Mouse (Mus musculus): Measurements from ENCODE around the gene Slc43a1. TPM values are rescaled to one million over a fixed set of nuclear protein-coding genes. Genes with fewer than 3 reads are reported as not detected.

The Slc43a1 gene
- total RNA-seq, 2 experiments from 2014 or later, result 0.18 to 0.69 TPM

DNA sequence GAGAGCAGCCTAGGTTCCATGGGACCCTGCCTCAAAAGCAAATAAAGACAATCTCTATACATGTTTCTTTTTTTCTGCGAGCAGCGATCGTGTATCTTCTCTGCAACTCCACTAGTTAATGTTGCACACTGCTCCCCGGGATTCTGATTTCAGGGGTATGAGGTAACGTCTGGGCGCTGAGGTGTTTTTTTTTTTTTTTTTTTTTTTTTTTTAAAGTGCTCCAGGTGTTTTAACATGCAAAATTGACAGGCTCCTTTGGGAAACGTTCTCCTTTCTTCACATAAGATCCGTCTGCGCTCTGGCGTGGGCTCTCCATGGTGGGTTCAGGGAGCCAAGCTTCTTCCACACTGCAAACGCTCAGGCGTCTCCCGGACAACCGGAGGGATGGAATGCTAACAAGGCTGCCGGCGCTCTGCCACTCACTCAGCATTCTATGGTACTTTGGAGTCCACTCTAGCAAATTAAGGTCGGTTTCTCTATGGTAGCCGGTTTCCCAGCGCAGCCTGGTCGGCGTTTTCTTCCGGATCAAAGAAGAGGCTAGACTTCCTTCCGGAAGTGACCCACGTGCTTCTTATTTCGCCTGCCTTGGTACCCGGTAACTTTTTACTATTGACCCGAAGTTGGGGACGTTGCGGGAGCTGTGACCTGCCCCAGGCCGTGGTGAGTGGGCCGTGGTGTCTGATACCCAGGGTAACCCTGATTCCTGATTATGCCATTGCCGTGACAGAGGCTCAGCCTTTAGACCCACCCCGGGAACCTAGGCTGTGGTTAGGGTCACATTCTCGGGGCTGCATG lies 12.0 kb upstream of the Slc43a1 start, which contains the start of gene Timm10:
Timm10 (plus strand) TSS at position 510 of the 795 bp plus-strand sequence.
- intact Hi-C loops (cut with DNase I), result loop anchor here (2.0 kb wide), 1 partner anchor 210 kb away; the partner anchor contains the start of genes P2rx3 and Ssrp1
- DNase-seq (ENCODE audit: low spot score in 2 of 2), result peak; percentile 90 to 98

DNA sequence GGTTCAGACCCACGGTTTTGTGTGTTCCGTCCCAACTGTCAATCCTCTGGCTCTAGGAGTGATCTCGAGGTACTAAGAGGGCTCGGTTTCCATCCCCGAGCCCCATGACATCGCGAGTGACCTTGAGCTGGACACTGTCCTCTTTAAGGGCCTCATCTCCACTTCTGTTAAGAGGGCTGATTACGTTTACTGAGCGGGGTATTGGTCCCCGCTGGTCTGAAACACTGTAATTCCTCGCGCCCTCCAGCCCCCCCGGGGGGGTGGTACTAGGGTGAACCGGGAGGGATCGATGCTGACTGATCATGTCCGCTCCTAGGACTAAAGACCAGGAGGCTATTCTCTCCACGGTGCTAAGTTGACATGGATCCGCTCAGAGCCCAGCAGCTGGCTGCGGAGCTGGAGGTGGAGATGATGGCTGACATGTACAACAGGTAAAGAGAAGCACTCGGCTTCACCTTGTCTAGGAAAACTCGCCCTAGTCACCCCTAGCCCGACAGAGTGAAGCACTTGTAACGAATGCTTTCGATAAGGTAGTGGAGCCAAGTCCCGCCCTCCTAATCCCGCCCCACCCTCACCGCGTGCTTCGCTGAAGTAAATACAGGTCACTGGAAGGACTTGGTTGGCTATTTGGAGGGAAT lies 11.2 kb upstream of the Slc43a1 start:
- intact Hi-C loops (cut with DNase I), result loop anchor here (2.0 kb wide), 1 partner anchor 209 kb away; the partner anchor contains the start of genes P2rx3 and Ssrp1
- no peak for DNase-seq (ENCODE audit: low spot score in 2 of 2)

DNA sequence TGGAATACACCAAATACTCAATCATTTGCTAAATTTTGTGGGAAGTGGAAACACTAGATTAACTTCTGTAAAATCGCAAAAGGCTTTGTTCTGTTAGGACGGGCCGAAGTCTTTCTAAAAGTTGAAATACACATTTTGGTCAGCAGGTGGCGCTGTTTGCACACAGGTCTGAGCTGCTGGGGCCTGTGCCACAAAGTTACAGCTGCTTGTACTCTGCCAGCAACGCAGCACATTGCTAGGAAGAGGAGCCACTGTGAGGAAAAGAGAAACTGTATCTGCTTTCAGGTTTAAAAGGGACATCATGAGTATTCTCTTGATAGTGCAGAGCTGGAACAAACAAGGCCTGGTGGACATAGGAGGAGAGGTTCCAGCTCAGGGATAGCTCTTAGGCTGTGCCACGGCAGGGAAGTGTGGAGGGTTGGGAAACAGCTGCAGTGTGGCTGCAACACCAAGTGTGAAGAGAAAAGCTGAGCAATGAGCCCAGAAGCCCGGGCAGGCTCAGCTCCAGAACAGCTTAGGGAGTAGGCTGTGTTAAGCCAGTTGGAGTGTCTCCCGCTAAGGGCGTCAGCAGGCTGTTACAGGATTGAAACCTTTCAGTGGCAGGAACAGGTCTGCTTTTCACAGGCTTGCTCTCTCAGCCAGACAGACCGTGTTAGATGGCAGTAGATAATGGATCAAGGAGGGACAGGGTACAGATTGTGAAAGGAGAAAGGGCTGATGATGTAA lies 6.8 kb upstream of the Slc43a1 start:
- intact Hi-C loops (cut with DNase I), result loop anchor here (1.0 to 5.0 kb wide), 4 partner anchors 23 to 175 kb away; no protein-coding TSS in a partner anchor
- DNase-seq (ENCODE audit: low spot score in 2 of 2), result peak; percentile 89 to 95

DNA sequence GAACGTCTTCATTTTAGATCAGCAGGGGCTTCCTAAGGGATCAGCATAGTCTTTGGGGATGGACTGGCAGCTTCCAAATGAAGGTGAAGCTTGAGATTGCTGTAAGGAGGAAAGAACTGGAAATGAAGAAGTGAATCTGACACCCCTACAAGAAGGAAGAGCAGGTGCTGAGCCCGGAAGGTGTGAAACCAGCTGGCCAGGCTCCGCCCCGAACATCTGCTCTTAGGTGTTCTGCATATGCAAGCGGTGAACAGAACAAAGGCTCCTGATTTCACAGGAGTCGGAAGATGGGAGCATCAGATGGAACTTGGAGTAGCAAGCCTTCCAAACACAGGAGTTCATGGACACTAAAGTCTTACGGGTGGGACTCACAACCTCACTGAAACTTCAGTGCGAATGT lies 1.5 kb upstream of the Slc43a1 start:
- intact Hi-C loops (cut with DNase I), result no loop called here
- DNase-seq (ENCODE audit: low spot score in 2 of 2), result no peak

DNA sequence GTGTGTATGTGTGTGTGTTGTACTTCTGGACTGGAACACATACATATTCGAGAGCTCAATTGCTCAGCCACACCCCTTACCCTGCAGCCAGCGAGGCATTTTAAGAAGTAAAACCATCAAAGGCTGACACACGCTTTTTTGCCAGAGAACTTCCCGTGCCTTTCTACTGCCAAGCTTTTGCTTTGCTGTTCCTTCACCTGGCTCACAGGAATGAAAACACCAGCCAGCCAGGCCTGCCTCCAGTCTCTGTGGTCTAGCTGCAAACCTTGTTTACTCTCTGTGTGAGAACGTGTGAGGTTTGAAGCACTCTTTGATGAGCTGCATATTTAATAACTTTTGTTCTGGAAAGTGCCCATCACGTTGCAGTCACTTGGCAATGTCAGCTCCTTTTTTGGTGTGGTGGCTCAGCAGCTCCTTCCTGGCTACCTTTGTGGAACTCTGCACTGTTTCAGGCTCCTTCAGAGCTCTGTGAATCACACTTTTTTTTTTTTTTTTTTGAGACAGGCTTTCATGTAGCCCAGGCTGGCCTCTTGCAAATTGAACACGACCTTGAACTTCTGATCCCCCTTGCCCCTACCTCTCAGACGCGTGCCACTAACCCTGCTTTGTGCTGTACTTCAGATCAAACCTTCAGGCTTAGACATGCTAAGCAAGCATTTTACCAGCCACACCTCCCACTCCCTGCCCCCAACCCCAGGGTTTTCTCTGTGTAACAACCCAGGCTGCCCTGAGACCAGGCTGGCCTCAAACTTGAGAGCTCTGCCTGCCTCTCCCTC lies 645 bp upstream of the Slc43a1 start:
- intact Hi-C loops (cut with DNase I), result no loop called here
- DNase-seq (ENCODE audit: low spot score in 2 of 2), result no peak

DNA sequence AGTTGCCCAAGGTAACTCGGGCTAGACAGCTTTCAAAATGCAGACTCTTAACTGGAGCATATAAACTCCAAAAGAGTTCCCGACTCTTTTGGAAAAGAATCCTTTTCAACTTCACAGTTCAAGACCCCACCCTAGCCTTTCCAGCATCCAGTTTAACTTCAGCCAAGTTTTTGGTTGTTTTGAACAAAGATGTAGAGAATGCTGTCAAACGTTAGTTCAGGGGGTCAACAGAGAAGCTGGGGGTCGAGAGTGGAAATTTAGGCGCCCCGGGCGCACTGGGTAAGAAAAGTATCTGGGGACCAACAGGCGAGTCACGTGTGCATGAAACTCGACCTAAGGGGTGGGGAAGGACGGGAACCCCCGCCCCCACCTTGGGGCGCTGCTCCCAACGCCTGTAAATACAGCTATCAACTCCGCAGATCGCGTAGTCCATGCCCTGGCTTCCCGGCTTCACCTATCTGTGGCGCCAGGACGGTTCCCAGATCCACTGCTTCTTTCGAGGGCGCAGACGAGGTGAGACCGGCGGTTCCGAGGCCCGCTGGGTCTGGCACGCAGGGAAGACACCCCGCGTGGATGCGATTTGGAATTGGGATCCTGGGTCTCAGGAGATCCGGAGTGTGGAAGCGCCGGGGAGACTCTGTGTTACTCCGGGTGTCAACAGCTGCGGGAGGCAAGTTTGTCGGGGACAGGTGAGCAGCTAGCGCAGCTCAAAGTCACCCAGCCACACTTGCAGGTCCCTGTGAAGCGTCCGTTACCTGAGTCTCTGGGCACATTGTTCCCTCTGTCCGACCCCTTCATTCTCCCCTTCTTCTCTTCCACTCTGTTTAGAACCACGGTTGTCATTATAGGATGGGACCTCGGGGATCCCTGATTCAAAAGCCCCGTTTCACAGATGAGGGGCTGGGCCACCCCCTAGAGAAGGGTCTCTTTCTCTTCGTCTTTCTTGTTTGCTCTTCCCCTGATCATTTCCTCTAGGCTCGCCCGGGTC lies 637 bp downstream of the Slc43a1 start:
- no peak for DNase-seq (ENCODE audit: low spot score in 2 of 2)
- intact Hi-C loops (cut with DNase I), result no loop called here

DNA sequence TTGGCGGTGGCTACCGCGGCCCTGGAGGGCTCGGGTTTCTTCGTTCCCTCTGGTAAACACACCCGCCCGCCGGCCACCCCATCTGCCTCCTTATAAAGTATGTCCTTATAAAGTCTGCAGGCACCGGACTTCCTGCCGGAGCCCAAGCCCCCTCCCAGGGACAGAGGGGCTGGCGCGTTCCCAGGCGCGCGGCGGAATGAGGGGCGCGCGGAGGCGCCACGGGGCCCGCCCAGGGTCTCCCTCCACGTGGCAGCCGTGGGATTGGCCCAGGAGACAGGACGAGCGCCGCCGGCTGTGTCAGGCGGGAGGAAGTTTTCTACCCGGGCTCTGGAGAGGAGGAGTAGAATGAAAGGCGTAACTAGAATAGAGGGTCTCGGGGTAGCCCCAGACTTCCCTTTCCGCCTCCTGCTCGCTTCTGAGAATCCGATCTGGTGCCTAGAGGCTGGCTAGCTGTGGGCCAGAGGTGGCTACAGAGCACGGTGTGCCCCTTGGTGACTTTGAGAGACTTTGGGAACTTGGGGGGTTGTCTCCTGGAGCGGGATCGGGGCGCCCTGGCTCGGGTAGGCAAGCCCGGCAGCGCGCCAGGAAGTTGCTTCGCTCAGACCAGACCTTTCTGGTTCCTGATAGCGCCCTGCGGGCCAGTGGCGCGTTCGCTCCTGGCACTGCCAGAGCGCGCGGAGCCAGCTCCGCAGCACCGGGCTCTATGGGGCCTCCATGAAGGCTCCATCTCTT lies 1.5 kb downstream of the Slc43a1 start:
- no peak for DNase-seq (ENCODE audit: low spot score in 2 of 2)
- intact Hi-C loops (cut with DNase I), result no loop called here

DNA sequence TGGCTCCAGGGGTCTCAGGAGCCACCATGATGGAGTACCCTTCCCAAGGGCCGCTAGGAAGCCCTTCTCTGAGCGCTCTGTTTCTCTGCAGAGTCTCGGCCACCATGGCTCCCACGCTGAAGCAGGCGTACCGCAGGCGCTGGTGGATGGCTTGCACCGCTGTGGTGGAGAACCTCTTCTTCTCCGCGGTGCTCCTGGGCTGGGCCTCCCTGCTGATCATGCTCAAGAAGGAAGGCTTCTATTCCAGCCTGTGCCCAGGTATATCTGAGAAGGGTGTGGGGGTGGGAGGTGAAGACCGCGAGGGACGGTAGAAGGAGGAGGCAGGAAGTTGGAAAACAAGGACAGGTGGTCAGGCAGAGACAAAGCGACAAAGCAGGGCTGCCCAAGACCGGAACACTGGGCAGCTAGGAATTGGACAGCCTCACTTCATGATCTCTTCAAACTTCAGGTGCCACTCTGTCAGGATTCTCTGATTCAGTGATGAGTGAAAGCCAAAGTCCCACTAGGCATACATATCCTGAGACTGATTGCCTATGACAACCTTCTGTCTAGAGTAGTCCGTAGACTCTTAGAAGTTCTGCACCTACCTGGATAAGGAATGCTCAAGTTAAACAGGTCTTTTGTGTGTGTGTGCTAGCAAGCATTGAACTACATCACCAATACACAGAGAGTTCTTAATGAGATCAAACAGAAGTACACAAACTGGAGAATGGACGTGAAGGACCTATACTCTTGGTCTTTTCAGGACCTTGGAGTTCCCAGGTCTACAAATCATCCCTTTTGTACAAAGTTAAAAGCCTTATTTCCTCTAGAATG lies 2.3 kb downstream of the Slc43a1 start:
- no peak for DNase-seq (ENCODE audit: low spot score in 2 of 2)
- intact Hi-C loops (cut with DNase I), result no loop called here

DNA sequence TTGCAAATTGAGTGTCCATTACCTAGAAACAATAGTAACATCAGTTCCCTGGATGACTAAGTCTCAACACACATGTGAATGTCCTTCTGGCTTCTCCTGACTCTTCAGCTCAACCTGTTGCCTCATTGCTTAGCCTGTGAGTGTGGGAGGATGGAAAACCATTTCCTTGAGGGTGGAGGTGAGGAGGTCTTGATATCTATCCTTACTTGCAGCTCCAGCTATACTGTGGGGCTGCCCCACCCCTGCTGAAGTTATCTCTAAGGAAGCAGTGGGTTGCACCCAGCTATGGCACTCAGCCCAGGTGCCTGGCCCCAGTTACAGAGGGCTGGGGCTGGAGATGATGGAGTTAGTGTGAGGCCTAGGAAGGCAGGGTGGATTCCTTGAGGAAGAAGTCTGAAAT lies 3.3 kb downstream of the Slc43a1 start:
- no peak for DNase-seq (ENCODE audit: low spot score in 2 of 2)
- intact Hi-C loops (cut with DNase I), result no loop called here

DNA sequence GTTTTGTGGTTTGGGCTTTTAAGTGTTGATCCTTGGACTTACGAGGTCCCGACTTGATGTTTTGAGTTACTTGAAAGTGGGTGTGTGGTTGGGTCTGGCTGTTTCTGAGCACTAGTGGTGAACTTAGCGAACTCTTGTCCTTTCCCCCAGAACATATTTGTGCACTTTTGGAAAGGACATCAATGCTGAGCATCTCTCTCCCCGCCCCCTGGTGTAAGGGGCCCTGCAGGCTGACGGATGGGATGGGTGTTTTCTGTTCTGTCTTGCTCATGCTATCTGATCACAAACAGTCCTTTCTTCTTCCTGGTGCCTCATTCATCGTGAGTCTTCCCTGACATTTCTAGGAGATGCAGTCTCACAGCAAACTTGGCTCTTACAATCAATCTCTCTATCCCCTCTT lies 5.0 kb downstream of the Slc43a1 start:
- DNase-seq (ENCODE audit: low spot score in 2 of 2), result no peak
- intact Hi-C loops (cut with DNase I), result no loop called here

DNA sequence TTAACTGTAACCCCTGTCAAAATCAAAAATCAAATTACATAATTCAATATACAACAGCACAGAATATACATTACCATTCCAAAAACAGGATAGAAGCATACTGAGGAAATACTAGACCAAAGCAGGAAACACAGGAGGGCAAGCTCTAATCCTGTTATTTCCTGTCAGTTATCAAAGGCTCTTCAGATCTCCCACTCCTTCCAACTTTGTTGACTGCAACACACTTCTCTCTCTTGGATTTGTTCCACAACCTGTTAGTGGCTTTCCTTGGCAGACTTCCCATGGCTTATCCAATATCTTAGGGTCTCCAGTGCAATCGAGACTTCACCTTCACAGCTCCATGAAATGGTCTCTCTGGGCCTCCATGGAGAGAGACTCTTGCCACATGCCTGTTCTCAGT lies 6.6 kb downstream of the Slc43a1 start:
- intact Hi-C loops (cut with DNase I), result no loop called here
- no peak for DNase-seq (ENCODE audit: low spot score in 2 of 2)

DNA sequence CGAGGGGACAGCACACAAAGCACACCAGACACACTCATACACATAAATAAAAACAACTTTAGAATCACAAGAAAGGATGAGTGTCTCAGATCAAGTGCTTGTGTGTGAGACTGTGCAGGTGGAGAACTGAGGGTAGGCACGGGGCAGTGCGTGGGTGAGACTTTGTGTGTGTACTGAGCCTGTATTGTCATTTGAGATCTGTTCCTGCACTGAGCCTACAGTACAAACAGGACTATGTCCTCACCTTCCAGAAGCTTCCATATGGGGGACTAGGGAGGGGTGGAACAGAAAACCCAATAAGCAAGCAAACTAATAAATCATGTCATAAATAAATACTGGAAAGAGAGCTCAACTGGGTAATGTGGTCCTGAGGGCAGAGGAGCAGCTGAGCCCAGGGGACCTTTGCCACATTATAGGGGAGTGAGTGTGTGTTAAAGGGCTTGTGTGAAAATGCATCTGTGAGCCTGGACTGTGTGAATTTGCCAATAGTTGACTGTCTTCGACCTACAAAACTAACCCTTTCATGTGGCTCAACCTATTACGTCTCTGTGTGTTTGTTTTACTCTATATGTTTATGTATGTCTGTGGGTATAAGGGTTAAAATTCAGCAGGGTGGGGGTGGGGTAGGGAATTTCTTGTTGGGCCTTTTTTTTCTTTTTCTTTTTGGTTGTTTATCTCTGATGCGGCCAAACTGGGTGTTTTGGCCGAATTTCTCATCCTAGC lies 11.9 kb downstream of the Slc43a1 start:
- intact Hi-C loops (cut with DNase I), result no loop called here

DNA sequence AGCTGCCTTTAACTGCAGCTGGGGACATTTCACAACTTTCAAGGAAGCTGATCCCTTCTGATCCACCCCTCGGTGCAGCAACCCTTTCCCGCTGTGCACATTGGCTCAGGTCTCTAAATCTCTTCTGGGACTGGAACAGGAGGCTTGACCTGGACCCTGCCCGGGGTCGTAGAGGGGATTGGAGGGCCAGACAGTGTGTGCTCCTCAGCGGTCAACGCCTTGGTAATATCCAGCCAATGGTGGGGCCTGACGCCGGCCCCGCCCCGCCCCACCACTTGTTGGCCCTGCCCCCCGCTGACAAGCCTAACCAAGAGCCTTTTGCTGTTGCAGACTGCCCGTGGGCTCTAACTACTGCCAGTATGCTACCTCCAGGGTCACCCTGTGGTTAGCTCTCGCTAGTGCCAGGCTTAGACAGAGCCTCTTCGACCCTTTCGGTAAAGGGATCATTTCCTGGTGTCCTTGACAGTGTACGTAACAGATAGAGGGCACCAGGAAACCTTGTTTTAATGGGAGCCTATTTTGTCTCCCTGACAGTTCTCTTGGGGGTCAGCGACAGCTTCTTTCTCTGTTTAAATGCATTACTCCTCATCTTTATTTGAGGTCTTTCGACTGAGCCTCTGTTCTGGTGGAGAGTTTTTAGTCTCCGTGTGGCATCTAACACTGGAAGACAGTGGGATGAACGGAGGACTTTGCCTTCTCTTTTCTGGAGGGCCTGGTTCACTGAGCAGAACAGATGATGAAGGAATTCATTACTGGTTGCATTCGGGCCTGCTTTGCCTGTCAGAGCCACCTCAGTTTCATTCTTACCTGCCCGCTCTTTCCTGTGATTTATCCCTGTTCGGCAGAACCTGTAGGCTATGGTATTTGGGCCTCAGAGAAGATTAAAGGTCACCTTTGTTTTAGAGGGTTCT lies 12.7 kb downstream of the Slc43a1 start:
- intact Hi-C loops (cut with DNase I), result no loop called here
- DNase-seq (ENCODE audit: low spot score in 2 of 2), result no peak

More for the DNA sequence above, 11.9 kb downstream of the Slc43a1 start:
- no peak for DNase-seq (ENCODE audit: low spot score in 2 of 2)

DNA sequence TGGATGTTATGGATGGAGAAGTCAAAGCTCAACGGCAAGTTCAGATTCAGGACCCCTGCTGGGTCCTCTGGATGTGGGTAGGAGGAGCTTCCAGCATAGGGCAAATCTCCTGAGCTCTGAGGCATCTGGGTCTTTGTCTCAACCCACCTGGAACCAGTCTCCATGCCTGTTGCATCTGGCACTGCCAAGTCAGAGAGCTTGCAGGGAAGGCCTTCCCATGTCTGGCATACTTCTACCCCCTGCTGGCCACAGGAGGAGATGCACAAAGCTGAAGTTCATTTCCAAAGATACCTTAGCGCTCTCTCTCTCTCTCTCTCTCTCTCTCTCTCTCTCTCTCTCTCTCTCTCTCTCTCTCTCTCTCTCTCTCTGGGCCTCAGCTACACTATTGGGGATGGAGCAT lies 17.1 kb downstream of the Slc43a1 start:
- DNase-seq (ENCODE audit: low spot score in 2 of 2), result peak; percentile 68 to 70
- intact Hi-C loops (cut with DNase I), result loop anchor here (1.0 kb wide), 1 partner anchor 24 kb away; no protein-coding TSS in a partner anchor

DNA sequence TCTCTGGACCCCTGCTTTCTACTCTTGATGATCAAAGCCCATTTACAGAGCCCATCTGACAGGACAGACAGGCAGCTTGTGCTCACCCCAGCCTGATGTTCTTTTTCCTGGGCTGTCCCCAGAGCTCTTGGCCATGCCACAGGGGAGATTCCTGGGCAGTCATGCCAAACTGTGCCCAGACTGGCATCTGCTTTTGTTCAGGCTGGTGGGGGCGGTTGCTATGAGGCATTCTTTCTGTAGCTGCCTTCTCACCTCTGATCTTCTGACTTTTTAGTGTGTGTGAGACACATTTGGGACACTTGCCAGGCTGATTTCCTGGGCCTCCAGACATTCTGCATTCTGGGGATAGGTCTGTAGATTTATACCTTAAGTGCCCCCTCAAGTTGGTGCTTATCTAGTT lies 19.9 kb downstream of the Slc43a1 start:
- intact Hi-C loops (cut with DNase I), result no loop called here

More for the DNA sequence above, 19.9 kb downstream of the Slc43a1 start:
- no peak for DNase-seq (ENCODE audit: low spot score in 2 of 2)
